Mouse (Mus musculus) thymus, postnatal 36 days (tissue): ENCODE measurements around the gene Parvg.
"Not testable (repeated sequence)": the region's sequence is repeated elsewhere in the genome, so short reads cannot be mapped to it uniquely, and the experiment has no call there.

Source experiments
- DNase-seq, 2 experiments: peaks; one replicate each; pipeline ENCODE4 v3.0.0; 2022; ENCODE audit warnings: mixed read lengths in 2 of 2

The Parvg gene

GRCm38 (mm10) chr15:84323966-84324869 is at the start of gene Parvg:
Gene Parvg, plus strand, starts transcription at chr15:84324026.
- peak; percentile 74 to 78 for DNase-seq

GRCm38 (mm10) chr15:84276066-84276465 is 47.8 kb upstream of the Parvg start:
- DNase-seq, result no peak

- no peak for DNase-seq
These were observed 45.7 kb upstream of the Parvg start for GRCm38 (mm10) chr15:84278091-84278490.

GRCm38 (mm10) chr15:84278656-84279055 is 45.2 kb upstream of the Parvg start:
- no peak for DNase-seq

- no peak for DNase-seq
These were observed 43.5 kb upstream of the Parvg start for GRCm38 (mm10) chr15:84280309-84280708.

- no peak for DNase-seq
These were observed 43.0 kb upstream of the Parvg start for GRCm38 (mm10) chr15:84280712-84281347.

- DNase-seq, result no peak
These were observed 41.4 kb upstream of the Parvg start for GRCm38 (mm10) chr15:84282206-84283085.

GRCm38 (mm10) chr15:84284059-84284458 is 39.8 kb upstream of the Parvg start:
- DNase-seq, result peak; percentile 62 to 76

GRCm38 (mm10) chr15:84285453-84285852 is 38.4 kb upstream of the Parvg start:
- no peak for DNase-seq

- DNase-seq, result not testable (repeated sequence)
These were observed 34.9 kb upstream of the Parvg start for GRCm38 (mm10) chr15:84288953-84289352.

- no peak for DNase-seq
These were observed 32.7 kb upstream of the Parvg start for GRCm38 (mm10) chr15:84291097-84291496.

- no peak for DNase-seq
These were observed 30.2 kb upstream of the Parvg start for GRCm38 (mm10) chr15:84293590-84293989.

- DNase-seq, result no peak
These were observed 29.4 kb upstream of the Parvg start for GRCm38 (mm10) chr15:84294391-84294790.

- DNase-seq, result no peak
These were observed 28.6 kb upstream of the Parvg start for GRCm38 (mm10) chr15:84295225-84295624.

GRCm38 (mm10) chr15:84297454-84297853 is 26.4 kb upstream of the Parvg start:
- no peak for DNase-seq

- DNase-seq, result no peak
These were observed 24.9 kb upstream of the Parvg start for GRCm38 (mm10) chr15:84298804-84299370.

- DNase-seq, result no peak
These were observed 24.0 kb upstream of the Parvg start for GRCm38 (mm10) chr15:84299662-84300333.

GRCm38 (mm10) chr15:84300591-84300990 is 23.2 kb upstream of the Parvg start:
- no peak for DNase-seq

- DNase-seq, result no peak
These were observed 22.8 kb upstream of the Parvg start for GRCm38 (mm10) chr15:84301026-84301425.

- DNase-seq, result no peak
These were observed 22.0 kb upstream of the Parvg start for GRCm38 (mm10) chr15:84301641-84302420.

GRCm38 (mm10) chr15:84303264-84303663 is 20.6 kb upstream of the Parvg start:
- no peak for DNase-seq
